Mouse (Mus musculus) cerebellum, adult 2 months (tissue): ENCODE results near the gene Lrrc55. TPM values are rescaled to one million over a fixed set of nuclear protein-coding genes. Genes with fewer than 3 reads are reported as not detected.
A peak's percentile ranks its signal among the peaks of the same experiment; 100 is the strongest.
"Not testable (repeated sequence)": the region's sequence is repeated elsewhere in the genome, so short reads cannot be mapped to it uniquely, and the experiment has no call there.

Experiments
- DNase-seq, 2 experiments: peaks; one replicate each; pipeline ENCODE4 v3.0.0; 2021
- H3K27ac ChIP-seq: fragments of 200-500 bp; 2 replicates; pipeline ENCODE4 v1.5.1; 2012; ENCODE audit warnings: low read length, control low read depth, inconsistent platforms; ENCODE audit not compliant: insufficient read depth
- H3K27me3 ChIP-seq: fragments of 200-500 bp; 2 replicates; pipeline ENCODE4 v1.6.1; 2012; ENCODE audit warnings: inconsistent platforms, mild to moderate bottlenecking, low read length, moderate library complexity; ENCODE audit not compliant: control insufficient read depth, insufficient read depth
- H3K4me1 ChIP-seq: fragments of 200-500 bp; 2 replicates; pipeline ENCODE4 v1.6.1; 2011; ENCODE audit warnings: low read length; ENCODE audit not compliant: control insufficient read depth, insufficient read depth
- H3K4me3 ChIP-seq: fragments of 200-500 bp; replicated peaks from 2 replicates; pipeline ENCODE3; 2011; ENCODE audit warnings: mild to moderate bottlenecking, low read depth, low read length, control low read depth; ENCODE audit not compliant: insufficient read depth
- CTCF ChIP-seq: fragments of 200-500 bp; IDR thresholded peaks from 2 replicates; pipeline ENCODE4 v1.5.1; 2011; ENCODE audit warnings: low read depth, mild to moderate bottlenecking, control low read depth, low read length, moderate library complexity, borderline replicate concordance; ENCODE audit not compliant: insufficient read depth
- POLR2A ChIP-seq: fragments of 200-500 bp; IDR thresholded peaks from 2 replicates; pipeline ENCODE4 v1.6.1; 2011; ENCODE audit warnings: low read length, control low read depth, borderline replicate concordance; ENCODE audit not compliant: insufficient read depth
- WGBS: fragments of 180-500 bp; shearing (Covaris S2); methylation state at CpG from one replicate; pipeline ENCODE4 v1.1.7; 2018; 5-methylcytosine and 5-hydroxymethylcytosine counted together
- polyA plus RNA-seq: library from polyadenylated mRNA; depleted of rRNA; stranded (reverse); fragments of >200 nt; gene quantifications from 2 replicates; pipeline ENCODE4 v1.2.3, GENCODE M21; 2012; rRNA removed

Gene Lrrc55
- polyA plus RNA-seq = 7.3 and 8.3 TPM in 2 replicates

DNA sequence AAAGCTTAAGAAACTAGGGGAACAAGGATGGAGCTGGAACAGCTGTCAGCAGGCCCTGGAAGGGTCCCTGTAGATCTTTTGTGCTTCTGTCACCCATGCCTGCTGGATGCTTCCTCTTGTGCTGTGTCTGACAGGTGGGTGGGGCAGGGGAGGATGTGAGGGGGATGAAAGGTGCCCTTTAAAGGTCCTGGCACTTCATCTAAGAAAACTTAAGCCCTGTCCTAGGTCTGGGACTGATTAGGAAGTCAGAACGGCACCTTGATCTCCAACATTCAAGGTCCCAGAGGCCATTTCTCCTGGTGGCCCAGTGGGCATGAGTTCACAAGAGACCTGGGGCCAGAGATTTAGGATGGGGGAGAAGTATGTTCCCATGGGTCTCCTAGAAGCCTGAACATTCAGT is at the start of gene Lrrc55:
TSS of gene Lrrc55 (minus strand) at position 297 of the 400 bp plus-strand sequence.
- no peak for TF ChIP-seq POLR2A
- no peak for TF ChIP-seq CTCF
- H3K27me3 ChIP-seq = no peaks in the 10 kb centered on the region
- H3K27ac ChIP-seq = no peak within 1 kb of the TSS
- no peak for DNase-seq
- H3K4me3 ChIP-seq = peak within 1 kb of the TSS; percentile 77
- 97% methylated on average over 1 of the region's 1 CpGs for WGBS
- H3K4me1 ChIP-seq = no peaks in the 10 kb centered on the region; the same call in 1 of the 2 replicates

- H3K4me3 ChIP-seq = no peak overlapping the region
- no peaks in the 10 kb centered on the region for H3K4me1 ChIP-seq
- 4% methylated on average over 4 of the region's 4 CpGs for WGBS
- TF ChIP-seq POLR2A (no peak), CTCF (peak; percentile 97)
- H3K27me3 ChIP-seq = no peaks in the 10 kb centered on the region; the same call in 1 of the 2 replicates
- DNase-seq = peak; percentile 39 to 72
- H3K27ac ChIP-seq = no peak overlapping the region
These were observed 49.6 kb upstream of the Lrrc55 start for GRCm38 (mm10) chr2:85246506-85247082.

- DNase-seq = no peak
- no peak overlapping the region for H3K27ac ChIP-seq
- H3K27me3 ChIP-seq = no peaks in the 10 kb centered on the region; the same call in 1 of the 2 replicates
- 93% methylated on average over 5 of the region's 5 CpGs for WGBS
- H3K4me3 ChIP-seq = no peak overlapping the region
- H3K4me1 ChIP-seq = no peaks in the 10 kb centered on the region
- TF ChIP-seq POLR2A (no peak), CTCF (no peak)
These were observed 48.7 kb upstream of the Lrrc55 start for GRCm38 (mm10) chr2:85245737-85246136.

GRCm38 (mm10) chr2:85238068-85238667 is 41.2 kb upstream of the Lrrc55 start:
- H3K4me1 ChIP-seq = no peaks in the 10 kb centered on the region
- H3K27ac ChIP-seq = no peak overlapping the region
- TF ChIP-seq CTCF = no peak
- no peak for TF ChIP-seq POLR2A
- no peak overlapping the region for H3K4me3 ChIP-seq
- 27% methylated on average over 4 of the region's 4 CpGs for WGBS
- no peaks in the 10 kb centered on the region for H3K27me3 ChIP-seq
- no peak for DNase-seq

- H3K27me3 ChIP-seq, H3K4me3 ChIP-seq, DNase-seq, H3K4me1 ChIP-seq, H3K27ac ChIP-seq: not testable (repeated sequence)
- 35% methylated on average over 2 of the region's 2 CpGs for WGBS
These were observed 40.2 kb upstream of the Lrrc55 start for GRCm38 (mm10) chr2:85237231-85237630.

DNA sequence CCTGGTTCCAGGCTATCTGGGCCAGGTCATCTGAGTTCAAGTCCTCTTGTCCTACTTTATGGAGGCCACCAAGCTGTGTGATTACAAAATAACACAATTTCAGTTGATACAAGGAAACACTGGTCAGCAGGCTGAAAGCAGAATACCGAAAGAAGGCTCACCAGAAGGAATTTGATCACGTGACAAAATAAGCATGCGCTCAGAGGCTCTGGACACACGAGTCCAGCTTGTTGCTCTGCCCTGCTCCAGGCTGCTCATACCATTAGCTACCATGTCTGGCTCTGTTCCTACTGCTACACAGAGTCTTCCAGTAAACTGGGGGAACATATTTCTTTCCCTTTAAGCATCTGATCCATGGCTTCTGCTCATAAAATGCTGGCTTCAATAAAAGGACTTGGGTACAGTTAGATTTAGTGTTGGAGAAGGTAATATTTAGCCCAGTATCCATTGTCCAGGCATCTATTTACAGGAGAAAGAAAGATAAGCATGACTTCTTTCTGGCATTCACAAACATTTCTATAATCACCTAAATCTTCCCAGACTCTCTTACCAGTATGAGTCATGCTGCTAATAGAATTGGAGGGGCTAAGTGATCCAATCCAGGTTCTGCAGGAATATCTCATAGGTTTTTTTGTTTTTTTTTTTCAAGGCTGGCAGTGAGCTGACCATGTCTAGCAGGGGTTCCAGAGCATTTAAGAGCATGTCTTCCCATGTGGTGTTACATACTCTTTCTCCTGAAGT is 33.9 kb upstream of the Lrrc55 start:
- H3K4me1 ChIP-seq = no peaks in the 10 kb centered on the region
- 74% methylated on average over 4 of the region's 4 CpGs for WGBS
- H3K4me3 ChIP-seq = no peak overlapping the region
- H3K27me3 ChIP-seq = no peaks in the 10 kb centered on the region
- TF ChIP-seq POLR2A = no peak
- no peak for TF ChIP-seq CTCF
- no peak for DNase-seq
- H3K27ac ChIP-seq = no peak overlapping the region

- H3K4me3 ChIP-seq = no peak overlapping the region
- no peaks in the 10 kb centered on the region for H3K27me3 ChIP-seq
- TF ChIP-seq POLR2A (no peak), CTCF (no peak)
- 32% methylated on average over 3 of the region's 3 CpGs for WGBS
- no peak overlapping the region for H3K27ac ChIP-seq
- DNase-seq = no peak
- no peaks in the 10 kb centered on the region for H3K4me1 ChIP-seq
These were observed 32.6 kb upstream of the Lrrc55 start for GRCm38 (mm10) chr2:85229606-85230005.
